Mouse (Mus musculus): ENCODE measurements around the gene Zfp341. TPM values are rescaled to one million over a fixed set of nuclear protein-coding genes. Genes with fewer than 3 reads are reported as not detected.

Gene Zfp341
- 0.28 and 0.32 TPM in 2 replicates for polyA plus RNA-seq (2015; fragmentation: Nextera tagmentation; extraction: Ambion mirVana)

GRCm38 (mm10) chr2:154613118-154614115 lies at the start of gene Zfp341, which contains the start of gene 4930519P11Rik:
TSS of gene Zfp341 (plus strand) at chr2:154613297.
TSS of gene 4930519P11Rik (minus strand) at chr2:154613437.

DNA sequence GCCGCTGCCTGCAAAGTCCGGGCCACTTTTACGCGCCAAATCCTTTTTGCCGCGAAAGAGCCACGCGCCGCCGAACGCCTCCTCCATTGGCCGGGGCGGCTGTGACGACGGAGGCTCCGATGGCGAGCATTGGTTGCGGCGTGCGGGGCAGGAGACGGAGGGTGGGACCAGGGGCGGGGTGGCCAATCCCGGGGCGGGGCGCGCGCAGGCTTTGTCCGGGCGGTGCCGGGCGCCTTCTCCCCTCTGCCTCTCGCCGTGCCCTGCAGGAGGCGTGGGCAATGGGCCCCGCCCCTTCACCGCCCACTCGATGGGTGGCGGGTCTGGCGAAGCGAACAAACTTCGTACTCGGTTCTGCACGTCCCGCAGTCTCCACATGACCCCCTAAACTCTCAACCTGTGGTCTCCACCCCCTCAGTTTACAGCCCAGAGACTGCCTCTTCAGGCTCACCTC lies 43.2 kb upstream of the Zfp341 start, which contains the start of gene E2f1:
Gene E2f1 (minus strand): TSS at position 57 of the 451 bp plus-strand sequence.

DNA sequence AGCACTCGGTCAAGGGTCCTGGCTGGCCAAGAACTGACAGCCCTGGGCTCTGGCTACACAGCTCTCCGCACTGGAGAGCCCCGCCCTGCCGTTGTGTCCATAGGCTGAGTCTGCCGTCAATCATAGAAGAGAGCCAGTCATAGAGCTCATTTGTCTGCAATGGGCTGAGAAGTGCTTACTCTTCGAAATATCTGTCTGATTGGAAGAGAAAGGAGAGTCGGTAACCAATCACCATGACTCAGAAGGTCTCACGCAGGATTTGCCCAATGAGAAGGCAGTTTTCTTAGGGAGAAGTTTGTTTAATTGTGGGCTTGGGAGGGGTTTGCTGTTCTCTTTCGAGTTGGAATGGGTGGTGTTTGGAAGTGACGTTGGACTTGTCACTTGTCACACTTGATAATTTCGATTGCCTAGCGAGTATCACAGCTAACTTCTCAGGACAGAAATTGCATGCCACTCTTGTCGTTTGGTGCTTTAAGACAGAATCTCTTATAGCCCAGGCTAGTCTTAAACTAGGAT lies 9.4 kb upstream of the Zfp341 start, which contains the start of gene Pxmp4:
Gene Pxmp4 (minus strand): TSS at position 71 of the 516 bp plus-strand sequence.

GRCm38 (mm10) chr2:154651363-154651762 lies 38.3 kb downstream of the Zfp341 start, which contains the start of gene Chmp4b:
TSS of gene Chmp4b (plus strand) at chr2:154651705.

Other genes starting within 250 kb of the Zfp341 start
- gene Cdk5rap1, start 240.3 kb upstream of the Zfp341 start, polyA plus RNA-seq (2015; fragmentation: Nextera tagmentation; extraction: Ambion mirVana) = 11.7 and 24.9 TPM in 2 replicates
- 97.6 and 111 TPM in 2 replicates for gene Snta1, start 205.2 kb upstream of the Zfp341 start, polyA plus RNA-seq (2015; fragmentation: Nextera tagmentation; extraction: Ambion mirVana)
- 16.8 and 17.4 TPM in 2 replicates for gene Cbfa2t2, start 176.8 kb upstream of the Zfp341 start, polyA plus RNA-seq (2015; fragmentation: Nextera tagmentation; extraction: Ambion mirVana)
- gene 1700003F12Rik, start 66.2 kb upstream of the Zfp341 start, polyA plus RNA-seq (2015; fragmentation: Nextera tagmentation; extraction: Ambion mirVana) = 1.0 and 1.3 TPM in 2 replicates
- gene Actl10, start 61.5 kb upstream of the Zfp341 start, polyA plus RNA-seq (2015; fragmentation: Nextera tagmentation; extraction: Ambion mirVana) = not detected in 2 replicates
- gene Necab3, start 54.4 kb upstream of the Zfp341 start, polyA plus RNA-seq (2015; fragmentation: Nextera tagmentation; extraction: Ambion mirVana) = 0.73 and 1.3 TPM in 2 replicates
- gene E2f1, start 43.4 kb upstream of the Zfp341 start, polyA plus RNA-seq (2015; fragmentation: Nextera tagmentation; extraction: Ambion mirVana) = 6.7 and 7.3 TPM in 2 replicates
- 22.3 and 27.5 TPM in 2 replicates for gene Pxmp4, start 9.6 kb upstream of the Zfp341 start, polyA plus RNA-seq (2015; fragmentation: Nextera tagmentation; extraction: Ambion mirVana)
- 0.39 and 0.97 TPM in 2 replicates for gene 4930519P11Rik, start 140 bp downstream of the Zfp341 start, polyA plus RNA-seq (2015; fragmentation: Nextera tagmentation; extraction: Ambion mirVana)
- gene Chmp4b, start 38.4 kb downstream of the Zfp341 start, polyA plus RNA-seq (2015; fragmentation: Nextera tagmentation; extraction: Ambion mirVana) = 19.1 and 26.6 TPM in 2 replicates
- not detected in 2 replicates for gene Gm14214, start 156.7 kb downstream of the Zfp341 start, polyA plus RNA-seq (2015; fragmentation: Nextera tagmentation; extraction: Ambion mirVana)
- gene Raly, start 177.8 kb downstream of the Zfp341 start, polyA plus RNA-seq (2015; fragmentation: Nextera tagmentation; extraction: Ambion mirVana) = 18.1 and 19.1 TPM in 2 replicates
- gene a, start 178.1 kb downstream of the Zfp341 start, polyA plus RNA-seq (2015; fragmentation: Nextera tagmentation; extraction: Ambion mirVana) = 1.5 and 1.7 TPM in 2 replicates

Measured in skeletal muscle tissue, postnatal 0 days (tissue).